Mouse (Mus musculus): ENCODE measurements around the gene Zfp800. TPM values are rescaled to one million over a fixed set of nuclear protein-coding genes. Genes with fewer than 3 reads are reported as not detected.

Gene Zfp800
- polyA plus RNA-seq, 1 experiment from 2014 or later: 13.3 TPM

DNA sequence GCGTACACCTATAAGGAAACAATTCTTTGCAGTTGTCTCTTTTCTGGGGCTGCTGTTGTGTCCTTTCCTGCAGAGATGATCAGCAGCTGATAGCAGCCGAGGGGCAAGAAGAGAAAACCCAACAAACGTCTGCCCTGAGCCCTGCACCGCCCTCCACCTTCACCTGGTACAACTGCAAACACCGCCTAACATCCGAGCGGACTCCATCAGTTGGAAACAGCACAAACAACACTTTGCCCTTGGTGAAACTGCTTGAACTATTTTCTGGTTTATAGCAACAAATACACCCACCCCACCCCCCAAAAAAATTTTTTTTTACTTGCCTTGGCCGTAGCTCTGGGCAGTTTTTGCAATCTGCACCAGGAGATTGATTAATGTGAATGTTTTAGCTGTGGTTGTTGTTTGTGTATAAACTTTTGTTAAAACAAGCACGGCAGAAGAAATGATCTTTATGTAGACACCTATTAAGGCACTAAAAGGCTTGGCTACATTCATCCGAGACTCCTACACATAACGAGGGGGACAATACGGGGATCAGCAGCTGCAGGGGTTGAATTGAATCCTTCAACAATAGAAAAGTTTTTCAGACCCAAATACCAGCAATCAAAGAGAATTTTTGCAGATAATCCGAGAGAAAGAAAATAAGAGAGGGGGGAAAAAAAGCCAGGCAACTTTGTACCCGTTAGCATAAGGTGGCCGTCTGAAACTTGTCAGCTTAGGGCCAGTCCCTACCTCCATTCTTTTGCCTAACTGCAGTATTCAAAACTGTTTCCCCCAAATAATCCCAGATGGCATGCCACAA is 1.6 kb downstream of the Zfp800 start:
- Histone ChIP-seq H3K27ac (no peak overlapping the region), H3K4me1 (replicated peaks) (peaks cover 12% of the 10 kb centered on the region), H3K36me3 (no peaks in the 10 kb centered on the region), H3K27me3 (peaks cover 39% of the 10 kb centered on the region), H3K9me3 (replicated peaks) (no peaks in the 10 kb centered on the region), H3K4me2 (peak overlapping the region; percentile 92; the same call in 1 of the 2 replicates), H3K4me3 (peak overlapping the region; percentile 50), H3K9ac (no peak overlapping the region)
- WGBS: 38% methylated on average over 15 of the region's 15 CpGs
- ATAC-seq (replicated peaks; ENCODE audit: insufficient number of reproducible peaks, insufficient read depth, low FRiP score, low read depth): no peak

GRCm38 (mm10) chr6:28389038-28389437 is 8.8 kb downstream of the Zfp800 start:
- no peak overlapping the region for H3K27ac ChIP-seq
- no peak overlapping the region for H3K4me3 ChIP-seq
- no peaks in the 10 kb centered on the region for H3K9me3 ChIP-seq (replicated peaks)
- H3K36me3 ChIP-seq: no peaks in the 10 kb centered on the region
- no peaks in the 10 kb centered on the region for H3K4me1 ChIP-seq (replicated peaks)
- no peak for ATAC-seq (replicated peaks; ENCODE audit: insufficient number of reproducible peaks, insufficient read depth, low FRiP score, low read depth)
- H3K9ac ChIP-seq: no peak overlapping the region
- H3K27me3 ChIP-seq: no peaks in the 10 kb centered on the region
- no peak overlapping the region for H3K4me2 ChIP-seq
- 81% methylated on average over 3 of the region's 3 CpGs for WGBS

GRCm38 (mm10) chr6:28385169-28385568 is 12.6 kb downstream of the Zfp800 start:
- no peak for ATAC-seq (replicated peaks; ENCODE audit: insufficient number of reproducible peaks, insufficient read depth, low FRiP score, low read depth)
- H3K4me1 ChIP-seq (replicated peaks): no peaks in the 10 kb centered on the region
- H3K4me2 ChIP-seq: no peak overlapping the region
- H3K27ac ChIP-seq: no peak overlapping the region
- WGBS: 70% methylated on average over 3 of the region's 3 CpGs
- no peaks in the 10 kb centered on the region for H3K36me3 ChIP-seq
- H3K4me3 ChIP-seq: no peak overlapping the region
- no peaks in the 10 kb centered on the region for H3K9me3 ChIP-seq (replicated peaks)
- no peak overlapping the region for H3K9ac ChIP-seq
- H3K27me3 ChIP-seq: no peaks in the 10 kb centered on the region

GRCm38 (mm10) chr6:28381983-28382382 is 15.8 kb downstream of the Zfp800 start:
- no peak for ATAC-seq (replicated peaks; ENCODE audit: insufficient number of reproducible peaks, insufficient read depth, low FRiP score, low read depth)

GRCm38 (mm10) chr6:28369966-28370683 is 27.7 kb downstream of the Zfp800 start:
- Histone ChIP-seq H3K36me3 (no peaks in the 10 kb centered on the region), H3K9ac (no peak overlapping the region), H3K4me3 (no peak overlapping the region), H3K4me2 (no peak overlapping the region), H3K4me1 (replicated peaks) (no peaks in the 10 kb centered on the region), H3K27ac (no peak overlapping the region), H3K9me3 (replicated peaks) (no peaks in the 10 kb centered on the region), H3K27me3 (no peaks in the 10 kb centered on the region)
- WGBS: 70% methylated on average over 6 of the region's 6 CpGs
- ATAC-seq (replicated peaks; ENCODE audit: insufficient number of reproducible peaks, insufficient read depth, low FRiP score, low read depth): no peak

More at GRCm38 (mm10) chr6:28381983-28382382, 15.8 kb downstream of the Zfp800 start:
- no peaks in the 10 kb centered on the region for H3K4me1 ChIP-seq (replicated peaks)
- H3K9me3 ChIP-seq (replicated peaks): no peaks in the 10 kb centered on the region
- WGBS: 52% methylated on average over 4 of the region's 4 CpGs
- no peak overlapping the region for H3K4me3 ChIP-seq
- no peak overlapping the region for H3K9ac ChIP-seq
- H3K36me3 ChIP-seq: no peaks in the 10 kb centered on the region
- H3K27ac ChIP-seq: no peak overlapping the region
- H3K4me2 ChIP-seq: no peak overlapping the region
- no peaks in the 10 kb centered on the region for H3K27me3 ChIP-seq

- Histone ChIP-seq H3K4me2 (no peak overlapping the region), H3K27ac (no peak overlapping the region), H3K9me3 (replicated peaks) (no peaks in the 10 kb centered on the region), H3K27me3 (no peaks in the 10 kb centered on the region), H3K4me3 (no peak overlapping the region), H3K9ac (no peak overlapping the region), H3K36me3 (no peaks in the 10 kb centered on the region), H3K4me1 (replicated peaks) (no peaks in the 10 kb centered on the region)
- 88% methylated on average over 9 of the region's 9 CpGs for WGBS
- no peak for ATAC-seq (replicated peaks; ENCODE audit: insufficient number of reproducible peaks, insufficient read depth, low FRiP score, low read depth)
These were observed 30.2 kb downstream of the Zfp800 start for GRCm38 (mm10) chr6:28367575-28367974.

DNA sequence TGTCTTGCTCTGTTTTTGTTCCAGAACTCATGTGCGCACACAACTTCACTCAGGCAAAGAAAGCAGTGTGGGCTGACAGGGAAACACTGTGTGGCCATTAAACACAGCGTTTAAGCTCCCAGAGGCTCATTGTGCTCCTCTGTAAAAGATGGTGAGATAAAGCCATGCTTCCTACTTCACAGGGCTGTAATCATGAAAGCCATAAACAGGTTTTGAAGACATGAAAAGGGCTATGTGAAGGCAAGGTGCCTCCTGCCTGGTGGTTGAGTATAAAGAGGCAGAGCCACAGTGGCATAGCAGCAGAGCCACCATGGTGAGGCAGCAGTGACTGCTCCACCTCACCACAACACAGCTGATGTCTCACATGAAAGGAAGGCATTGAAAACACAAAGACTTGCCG is 46.7 kb downstream of the Zfp800 start:
- WGBS: 71% methylated on average over 3 of the region's 3 CpGs

GRCm38 (mm10) chr6:28345677-28346076 is 52.1 kb downstream of the Zfp800 start:
- no peaks in the 10 kb centered on the region for H3K27me3 ChIP-seq
- H3K4me3 ChIP-seq: no peak overlapping the region
- no peaks in the 10 kb centered on the region for H3K36me3 ChIP-seq
- H3K4me1 ChIP-seq (replicated peaks): no peaks in the 10 kb centered on the region
- H3K27ac ChIP-seq: no peak overlapping the region
- no peak overlapping the region for H3K9ac ChIP-seq
- no peaks in the 10 kb centered on the region for H3K9me3 ChIP-seq (replicated peaks)
- ATAC-seq (replicated peaks; ENCODE audit: insufficient number of reproducible peaks, insufficient read depth, low FRiP score, low read depth): no peak
- no peak overlapping the region for H3K4me2 ChIP-seq

More for the DNA sequence above, 46.7 kb downstream of the Zfp800 start:
- Histone ChIP-seq H3K4me3 (no peak overlapping the region), H3K36me3 (no peaks in the 10 kb centered on the region), H3K27ac (no peak overlapping the region), H3K4me1 (replicated peaks) (no peaks in the 10 kb centered on the region), H3K9ac (no peak overlapping the region), H3K9me3 (replicated peaks) (no peaks in the 10 kb centered on the region), H3K27me3 (no peaks in the 10 kb centered on the region), H3K4me2 (no peak overlapping the region)
- no peak for ATAC-seq (replicated peaks; ENCODE audit: insufficient number of reproducible peaks, insufficient read depth, low FRiP score, low read depth)

DNA sequence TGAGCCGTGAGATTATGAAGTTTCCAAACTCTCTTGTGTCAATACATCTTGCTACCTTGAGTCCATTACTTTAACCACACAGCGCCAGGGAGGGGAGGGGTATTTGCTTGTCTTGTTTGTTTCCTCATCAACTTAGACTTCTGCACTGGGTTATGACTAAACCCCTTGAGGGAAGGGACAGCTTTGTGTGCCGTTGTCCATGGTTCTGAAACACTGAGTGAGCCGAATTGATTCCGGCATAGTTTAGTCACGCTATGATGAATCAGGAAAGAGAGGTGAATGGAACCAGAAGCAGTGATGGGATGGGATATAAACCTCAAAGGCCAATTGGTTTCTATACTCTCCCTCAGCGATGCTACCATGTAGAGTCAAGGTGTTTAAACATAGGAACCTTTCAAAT is 52.6 kb downstream of the Zfp800 start:
- Histone ChIP-seq H3K27ac (no peak overlapping the region), H3K4me1 (replicated peaks) (no peaks in the 10 kb centered on the region), H3K4me2 (no peak overlapping the region), H3K9ac (no peak overlapping the region), H3K27me3 (no peaks in the 10 kb centered on the region), H3K9me3 (replicated peaks) (no peaks in the 10 kb centered on the region), H3K36me3 (no peaks in the 10 kb centered on the region), H3K4me3 (no peak overlapping the region)
- WGBS: 52% methylated on average over 7 of the region's 7 CpGs
- no peak for ATAC-seq (replicated peaks; ENCODE audit: insufficient number of reproducible peaks, insufficient read depth, low FRiP score, low read depth)

GRCm38 (mm10) chr6:28342863-28343262 is 54.9 kb downstream of the Zfp800 start:
- Histone ChIP-seq H3K4me2 (no peak overlapping the region), H3K27ac (no peak overlapping the region), H3K4me3 (no peak overlapping the region), H3K4me1 (replicated peaks) (no peaks in the 10 kb centered on the region), H3K9ac (no peak overlapping the region), H3K9me3 (replicated peaks) (no peaks in the 10 kb centered on the region), H3K27me3 (no peaks in the 10 kb centered on the region), H3K36me3 (no peaks in the 10 kb centered on the region)
- ATAC-seq (replicated peaks; ENCODE audit: insufficient number of reproducible peaks, insufficient read depth, low FRiP score, low read depth): no peak
- WGBS: 73% methylated on average over 5 of the region's 5 CpGs

DNA sequence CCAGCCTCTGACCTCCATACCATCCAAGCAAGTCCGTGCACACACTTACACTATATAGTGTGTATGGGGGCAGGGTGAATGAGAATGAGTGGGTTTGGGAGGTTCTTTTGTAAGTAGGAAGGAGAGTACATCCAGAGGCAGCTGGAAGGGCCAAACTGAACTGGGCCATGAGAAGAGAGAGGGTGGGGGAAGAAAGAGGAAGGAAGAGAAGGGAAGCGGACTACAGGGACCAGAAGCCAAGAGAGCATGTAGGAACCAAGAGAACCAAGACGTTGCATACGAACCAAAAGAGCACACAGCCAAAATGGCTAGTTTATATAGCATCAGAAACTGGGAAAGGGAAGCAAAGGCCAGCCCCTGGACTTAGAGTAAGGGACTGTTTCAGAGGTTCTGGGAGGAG is 56.6 kb downstream of the Zfp800 start:
- ATAC-seq (replicated peaks; ENCODE audit: insufficient number of reproducible peaks, insufficient read depth, low FRiP score, low read depth): no peak
- no peak overlapping the region for H3K27ac ChIP-seq
- 82% methylated on average over 4 of the region's 4 CpGs for WGBS

More for the DNA sequence above, 56.6 kb downstream of the Zfp800 start:
- Histone ChIP-seq H3K9me3 (replicated peaks) (no peaks in the 10 kb centered on the region), H3K4me3 (no peak overlapping the region), H3K27me3 (no peaks in the 10 kb centered on the region), H3K36me3 (no peaks in the 10 kb centered on the region), H3K4me1 (replicated peaks) (no peaks in the 10 kb centered on the region), H3K9ac (no peak overlapping the region), H3K4me2 (no peak overlapping the region)

Measured in heart, embryonic 15.5 days (tissue).